Mouse (Mus musculus): ENCODE measurements around the gene Eef1a1.

Eef1a1 gene

DNA sequence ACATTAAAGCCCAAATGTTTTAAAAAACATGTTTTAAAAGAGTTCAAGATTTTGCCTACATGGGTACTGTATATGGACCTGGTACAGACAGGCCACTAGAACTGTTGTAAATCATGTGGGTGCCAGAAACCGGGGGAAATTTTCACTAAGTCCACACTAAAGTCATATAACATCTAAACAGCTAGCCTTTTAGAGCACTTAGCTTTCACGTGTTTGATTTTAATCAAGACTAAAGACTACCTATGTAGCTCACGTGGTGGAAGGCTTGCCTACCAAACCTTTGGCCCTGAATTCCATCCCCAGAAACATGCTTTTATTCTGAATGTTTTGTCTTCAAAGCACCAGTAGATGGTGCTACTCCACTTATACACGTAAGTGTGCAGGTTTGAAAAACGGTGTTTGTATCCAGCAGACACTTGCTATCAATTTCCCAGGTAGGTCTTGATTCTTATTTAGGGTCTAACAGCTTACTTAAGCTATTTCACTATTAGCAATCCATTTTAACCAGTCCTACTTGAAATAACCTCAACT lies 11.9 kb downstream of the Eef1a1 start:
- peak; percentile 73 for DNase-seq (ENCODE audit: extremely low read depth, low read depth)

DNA sequence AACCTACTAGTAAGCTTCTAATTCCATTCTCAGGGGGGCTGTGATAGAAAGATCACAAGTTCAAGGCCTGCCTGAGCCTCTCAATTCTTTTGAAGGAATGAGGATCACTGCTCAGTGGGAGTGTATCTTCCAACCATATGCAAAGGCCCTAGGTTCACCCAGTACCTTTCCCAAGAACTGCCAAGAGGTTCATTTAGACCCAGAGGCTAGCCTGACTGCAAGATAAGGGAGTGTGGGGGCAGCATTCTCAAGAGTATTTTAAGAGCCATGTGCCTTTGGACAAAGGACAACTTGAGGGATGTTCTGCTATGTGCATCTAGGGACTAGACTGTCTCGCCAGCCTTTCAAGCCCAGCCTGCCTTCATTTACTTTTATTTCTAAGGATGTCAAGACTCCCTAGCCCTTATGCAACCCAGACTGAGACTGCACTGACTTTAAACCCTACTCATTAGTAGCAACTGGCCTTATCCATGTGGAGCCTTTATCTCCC lies 12.4 kb downstream of the Eef1a1 start:
- DNase-seq (ENCODE audit: extremely low read depth, low read depth) = peak; percentile 68

DNA sequence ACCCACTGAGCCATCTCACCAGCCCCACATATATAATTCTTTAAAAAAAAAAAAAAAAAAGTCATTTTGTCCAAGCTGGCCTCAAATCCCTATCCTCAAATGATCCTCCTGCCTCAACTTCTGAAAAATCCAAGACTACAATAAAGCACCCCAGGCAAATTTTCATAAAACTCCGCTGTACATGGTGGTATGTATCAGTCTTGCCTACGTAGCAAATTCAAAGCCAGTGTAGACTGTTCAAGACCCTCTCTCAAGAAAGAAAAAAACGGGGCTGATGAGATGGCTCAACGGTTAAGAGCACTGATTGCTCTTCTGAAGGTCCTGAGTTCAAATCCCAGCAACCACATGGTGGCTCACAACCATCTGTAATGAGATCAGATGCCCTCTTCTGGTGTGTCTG lies 13.1 kb downstream of the Eef1a1 start:
- DNase-seq (ENCODE audit: extremely low read depth, low read depth) = no peak

DNA sequence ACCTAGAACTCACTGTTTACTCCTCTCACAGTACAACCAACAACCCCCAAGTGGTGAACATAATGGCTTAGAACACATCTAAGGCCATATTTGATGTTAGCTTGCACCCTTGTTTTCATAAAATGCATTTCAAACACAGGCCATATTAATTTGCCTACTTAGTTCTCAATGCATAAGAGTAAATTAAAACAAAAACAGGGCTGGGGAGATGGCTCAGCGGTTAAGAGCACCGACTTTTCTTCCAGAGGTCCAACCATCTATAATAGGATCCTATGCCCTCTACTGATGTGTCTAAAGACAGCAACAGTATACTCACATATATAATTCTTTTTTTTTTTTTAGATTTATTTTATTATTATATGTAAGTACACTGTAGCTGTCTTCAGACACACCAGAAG lies 13.6 kb downstream of the Eef1a1 start:
- no peak for DNase-seq (ENCODE audit: extremely low read depth, low read depth)

DNA sequence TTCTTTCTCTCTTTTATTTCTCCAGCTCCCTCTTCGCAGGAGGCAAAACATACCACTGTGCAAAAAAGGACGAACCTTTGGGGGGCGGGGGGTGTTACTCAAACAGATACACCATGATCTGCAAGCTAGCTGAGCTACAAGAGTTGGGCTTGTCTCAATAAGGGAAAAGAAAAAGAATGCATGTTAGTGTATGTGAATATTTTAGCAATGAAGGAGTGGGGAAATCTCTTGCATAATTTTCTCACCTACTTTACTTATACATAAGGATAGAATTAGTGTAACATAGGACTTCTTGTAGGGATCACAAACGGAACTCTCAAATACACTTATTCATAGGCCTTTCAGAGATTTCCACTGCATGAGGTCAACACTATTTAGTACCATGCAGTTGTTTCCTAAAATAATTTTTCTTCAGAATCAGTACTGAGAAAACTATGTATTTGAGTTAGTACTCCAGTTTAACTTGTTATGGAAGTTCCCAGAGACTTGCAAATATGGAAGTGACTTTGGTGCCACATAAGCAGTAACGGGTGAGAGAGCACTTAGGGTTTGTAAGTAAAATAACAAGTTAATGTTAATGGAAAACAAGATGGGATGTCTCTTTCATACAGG lies 14.1 kb downstream of the Eef1a1 start:
- DNase-seq (ENCODE audit: extremely low read depth, low read depth) = no peak

DNA sequence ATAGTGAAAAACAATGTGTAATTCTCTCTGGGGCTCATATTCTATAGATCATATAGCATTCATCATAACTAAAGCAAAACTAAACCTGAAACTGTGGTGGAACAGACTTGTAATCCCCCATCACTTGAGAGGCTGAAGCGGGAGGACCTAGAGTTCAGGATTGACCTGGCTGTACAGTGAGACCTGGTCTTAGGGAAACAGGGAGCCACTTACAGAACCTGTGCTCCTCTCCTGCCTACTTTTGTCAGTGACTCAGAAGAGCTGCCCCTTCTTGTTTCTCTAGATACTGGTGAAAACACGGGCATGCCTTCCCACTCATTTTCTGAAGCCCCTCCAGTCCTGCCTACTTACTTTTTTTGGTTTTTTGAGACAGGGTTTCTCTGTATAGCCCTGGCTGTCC lies 14.7 kb downstream of the Eef1a1 start:
- DNase-seq (ENCODE audit: extremely low read depth, low read depth) = no peak

DNA sequence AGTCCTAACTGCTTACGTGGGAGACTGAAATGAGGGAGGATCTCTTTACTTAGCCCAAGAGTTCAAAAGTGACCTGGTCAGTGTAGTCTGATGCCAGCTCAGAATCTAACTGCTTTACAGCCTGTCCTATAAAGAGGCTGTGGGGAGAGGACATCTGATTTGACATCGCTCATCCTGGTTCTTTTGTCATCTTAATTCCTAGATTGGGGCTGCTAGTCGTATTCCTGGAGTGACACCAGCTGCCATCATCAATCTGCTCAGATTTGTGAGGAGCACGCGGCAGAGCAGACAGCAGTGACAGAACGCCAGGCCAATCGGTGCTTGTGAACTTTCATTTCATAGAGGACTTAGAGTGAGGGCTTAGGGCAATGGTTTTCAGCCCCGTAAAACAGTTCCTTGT lies 15.4 kb downstream of the Eef1a1 start:
- no peak for DNase-seq (ENCODE audit: extremely low read depth, low read depth)

DNA sequence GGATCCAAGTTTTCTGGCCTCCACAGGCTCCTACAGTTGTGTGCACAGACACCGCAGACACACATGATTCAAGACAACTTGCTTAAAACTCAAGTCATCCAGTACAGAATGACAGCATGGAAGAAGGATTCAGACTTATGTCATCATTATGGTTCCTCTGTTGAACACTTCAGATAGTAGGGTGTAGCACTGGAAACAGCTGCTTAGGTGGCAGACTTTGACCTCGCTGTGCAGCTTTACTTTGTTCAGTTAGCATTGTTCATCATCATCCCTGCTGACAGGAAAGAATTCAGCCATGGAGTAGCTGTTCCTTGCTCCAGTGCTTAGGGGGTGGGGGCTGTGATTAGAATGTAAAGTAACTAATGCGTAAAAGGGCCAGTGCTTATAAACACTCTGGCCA lies 23.2 kb downstream of the Eef1a1 start:
- no peak for DNase-seq (ENCODE audit: extremely low read depth, low read depth)

DNA sequence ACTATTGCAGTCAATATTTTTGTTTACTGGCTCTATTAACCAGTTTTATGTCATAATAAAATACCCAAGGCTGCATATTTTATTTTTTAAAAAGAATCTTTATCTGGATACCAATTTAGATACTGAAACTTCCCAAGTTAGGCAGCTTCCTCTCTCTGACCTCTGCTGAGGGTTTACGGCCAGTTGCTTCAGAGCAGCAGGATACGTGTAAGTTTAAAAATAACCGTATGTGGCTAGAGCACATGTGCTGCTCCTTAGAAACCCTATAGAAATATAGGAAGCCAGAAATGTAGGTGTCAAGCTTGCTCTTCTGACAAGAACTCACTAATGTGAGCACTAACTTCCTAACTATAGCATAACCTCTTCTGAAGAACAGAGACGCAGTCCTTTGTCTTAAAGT lies 25.6 kb downstream of the Eef1a1 start:
- DNase-seq (ENCODE audit: extremely low read depth, low read depth) = no peak

DNA sequence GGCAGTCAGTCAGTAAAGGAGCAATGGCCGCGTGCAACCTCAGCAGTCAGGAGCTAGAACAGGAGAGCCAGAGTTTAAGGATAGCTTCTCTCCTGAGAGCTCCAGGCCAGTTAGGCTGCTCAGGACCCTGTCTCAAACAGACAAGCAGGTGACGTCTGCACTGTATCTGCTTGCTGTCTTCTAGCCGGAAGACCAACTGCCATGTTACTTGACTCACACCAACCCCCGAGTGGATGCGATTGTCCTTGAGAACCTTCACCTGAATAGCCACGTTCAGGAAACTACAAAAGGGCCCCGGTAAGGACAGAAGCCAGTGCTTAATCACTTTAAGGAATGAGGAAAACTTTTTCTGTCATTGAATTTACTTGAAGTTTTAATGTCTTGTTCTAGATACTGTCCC lies 31.9 kb downstream of the Eef1a1 start:
- no peak for DNase-seq (ENCODE audit: extremely low read depth, low read depth)

DNA sequence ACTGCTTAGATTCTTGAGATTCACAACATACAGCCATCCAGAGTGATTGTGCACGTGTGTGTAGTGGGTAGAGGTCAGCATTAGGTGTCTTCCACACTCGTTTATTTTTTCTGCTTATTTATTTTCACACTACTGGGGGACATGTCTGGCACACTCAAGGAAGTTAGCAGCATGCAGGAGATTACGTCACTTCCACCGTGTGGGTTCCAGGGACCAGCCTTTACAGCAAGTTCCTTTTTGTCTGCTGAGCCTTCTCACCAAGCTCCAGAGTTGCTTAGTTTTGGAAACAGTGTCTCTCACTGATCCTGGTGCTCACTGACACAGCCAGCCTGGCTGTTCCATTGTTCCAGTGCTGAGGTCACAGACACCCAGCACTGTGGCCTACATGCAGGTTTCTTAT lies 37.6 kb downstream of the Eef1a1 start:
- DNase-seq (ENCODE audit: extremely low read depth, low read depth) = no peak

DNA sequence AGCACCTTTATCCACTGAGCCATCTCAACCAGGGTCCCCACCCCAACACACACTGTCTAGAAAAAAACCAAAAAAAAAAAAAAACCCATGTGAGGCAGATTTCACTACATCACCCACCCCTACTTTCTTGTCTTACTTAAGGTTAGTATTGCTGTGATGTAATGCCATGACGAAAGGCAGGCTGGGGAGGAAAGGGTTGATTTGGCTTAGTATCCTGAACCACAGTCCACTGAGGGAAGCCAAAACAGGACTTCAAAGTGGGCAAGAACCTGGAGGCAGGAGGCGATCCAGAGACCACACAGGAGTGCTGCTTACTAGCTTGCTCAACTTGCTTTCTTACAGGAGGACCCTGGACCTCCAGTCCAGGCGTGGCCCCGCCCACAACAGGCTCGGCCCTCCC lies 38.5 kb downstream of the Eef1a1 start:
- DNase-seq (ENCODE audit: extremely low read depth, low read depth) = no peak

DNA sequence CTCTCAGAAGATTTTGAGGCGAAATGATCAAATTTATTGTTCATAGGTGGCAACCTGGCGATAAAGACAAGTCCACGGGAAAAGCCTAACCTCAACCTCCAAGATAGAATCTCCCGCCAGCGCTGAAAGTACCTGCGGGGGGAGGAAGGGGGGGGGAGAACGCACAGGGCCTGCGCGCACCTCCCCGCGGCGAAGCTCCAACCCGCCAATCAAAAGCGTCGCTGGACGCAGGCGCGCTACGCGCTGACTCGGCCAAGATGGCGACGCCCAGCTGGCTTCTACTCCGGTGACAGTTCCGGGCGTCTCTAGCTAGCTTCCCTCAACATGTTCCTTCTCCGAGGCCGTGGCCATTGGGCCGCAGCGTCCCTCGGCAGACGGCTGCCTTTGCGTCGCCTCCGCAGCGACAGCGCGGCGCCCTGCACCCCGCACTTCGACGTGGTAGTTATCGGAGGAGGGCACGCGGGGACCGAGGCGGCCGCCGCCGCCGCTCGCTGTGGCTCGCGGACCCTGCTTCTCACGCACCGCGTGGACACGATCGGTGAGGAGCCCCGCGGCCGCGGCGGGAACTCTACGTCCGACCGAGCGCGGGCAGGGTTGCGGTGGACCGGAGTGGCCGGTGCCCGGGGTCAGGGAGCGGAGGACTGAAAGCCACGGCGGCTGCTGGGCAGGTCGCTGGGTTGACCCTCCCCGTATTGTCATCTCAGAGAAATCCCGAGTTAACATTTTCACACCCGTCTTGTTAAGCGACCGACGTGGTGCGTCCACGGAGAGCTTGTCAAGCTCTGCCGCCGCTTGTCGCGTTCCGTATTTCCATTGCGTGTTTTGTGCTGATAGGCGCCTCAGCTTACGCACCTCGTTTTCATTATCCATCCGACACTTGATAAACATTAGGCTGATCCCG lies 40.7 kb downstream of the Eef1a1 start, which contains the start of the genes Mto1 and Gm17324:
Gene Mto1, plus strand, starts transcription at position 236 of the 901 bp plus-strand sequence.
Gene Gm17324, minus strand, starts transcription at position 814 of the 901 bp plus-strand sequence.
- DNase-seq (ENCODE audit: extremely low read depth, low read depth) = peak; percentile 72

DNA sequence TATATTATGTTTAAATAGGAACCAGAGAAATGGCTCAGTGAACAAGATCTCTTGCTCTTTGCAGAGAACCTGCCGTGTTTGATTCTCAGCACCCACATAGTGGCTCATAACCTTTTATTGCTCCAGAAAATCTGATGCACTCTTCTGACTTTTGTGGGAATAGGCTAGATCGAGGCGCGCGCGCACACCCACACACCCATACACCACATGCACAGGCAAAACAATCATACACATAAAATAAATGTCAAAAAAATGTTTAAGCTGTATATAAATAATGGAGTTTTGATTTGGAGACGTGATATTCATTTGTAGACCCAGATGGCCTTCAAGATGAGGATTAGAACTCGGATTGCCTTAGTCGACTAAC lies 41.4 kb downstream of the Eef1a1 start:
- DNase-seq (ENCODE audit: extremely low read depth, low read depth) = no peak

DNA sequence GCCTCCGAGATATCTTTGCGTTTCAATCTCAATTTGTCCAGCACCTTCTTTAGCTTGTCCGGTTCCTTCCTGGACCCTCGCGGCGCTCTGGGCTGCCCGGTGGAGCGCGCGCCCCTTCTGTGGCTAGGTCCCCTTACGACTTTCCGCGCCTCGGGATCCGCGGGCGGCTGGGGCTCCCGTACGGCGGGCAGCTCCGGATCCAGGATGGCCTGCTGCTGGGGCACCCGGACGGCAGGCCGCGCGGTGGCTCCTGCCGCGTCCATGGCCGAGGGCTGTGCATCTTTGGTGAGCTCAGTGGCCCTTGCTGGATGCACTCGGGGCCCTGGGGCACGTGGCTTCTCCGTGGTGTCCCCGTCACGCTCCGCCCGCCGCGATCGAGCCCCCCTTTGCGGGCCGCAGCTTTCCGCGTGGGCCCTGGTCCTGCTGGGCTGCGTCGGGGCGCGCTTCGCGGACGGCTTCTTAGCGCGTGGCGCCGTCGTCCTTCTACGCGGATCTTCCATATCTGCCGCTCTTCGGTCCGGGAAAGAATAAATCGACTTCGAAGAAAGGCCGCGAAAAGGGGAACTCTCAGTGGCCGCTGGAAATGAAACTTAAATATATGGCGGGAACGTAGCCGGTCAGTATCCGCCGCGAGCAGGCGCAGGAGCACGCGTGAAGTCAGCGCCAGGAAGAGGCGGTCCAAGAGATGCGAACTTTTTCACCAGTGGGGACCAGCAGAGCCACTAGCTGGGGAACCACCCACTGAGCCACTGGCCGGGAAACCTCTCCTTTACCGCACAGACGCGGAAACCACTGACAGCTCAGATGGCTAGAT lies 46.2 kb downstream of the Eef1a1 start, which contains the start of gene Cgas:
Gene Cgas, minus strand, starts transcription at position 659 of the 814 bp plus-strand sequence.
- DNase-seq (ENCODE audit: extremely low read depth, low read depth) = peak; percentile 76

DNA sequence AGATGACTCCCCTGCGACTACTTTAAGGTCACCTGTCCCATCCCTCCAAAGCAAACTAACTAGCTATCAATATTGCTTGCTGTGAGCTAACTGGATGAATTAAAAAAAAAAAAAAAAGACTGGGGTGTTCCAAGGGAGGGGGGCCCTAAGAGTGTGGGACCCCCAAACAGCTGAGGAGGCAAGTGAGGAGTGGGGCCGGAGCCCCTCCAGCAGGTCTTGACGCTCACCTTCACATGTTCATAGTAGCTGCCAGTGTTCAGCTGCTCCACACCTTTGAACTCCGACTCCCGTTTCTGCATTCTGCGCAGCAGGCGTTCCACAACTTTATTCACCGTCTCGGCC lies 46.7 kb downstream of the Eef1a1 start:
- DNase-seq (ENCODE audit: extremely low read depth, low read depth) = no peak

DNA sequence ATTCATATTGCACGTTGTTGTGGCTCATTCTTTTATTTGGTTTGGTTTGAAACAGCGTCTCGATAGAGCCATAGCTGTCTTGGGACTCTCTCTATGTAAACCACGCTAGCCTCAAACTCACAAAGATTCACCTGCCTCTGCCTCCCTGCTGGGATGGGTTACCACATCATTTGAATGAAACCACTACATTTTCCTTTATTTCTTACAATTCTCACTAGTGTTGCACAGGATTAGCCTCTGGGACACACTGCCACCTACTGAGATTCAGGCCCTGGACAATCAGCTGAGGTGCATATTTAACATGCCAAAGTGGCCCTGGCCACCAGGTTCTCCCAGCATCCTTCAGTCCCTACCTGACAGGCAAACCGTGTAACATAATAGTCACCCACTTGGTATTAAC lies 49.5 kb downstream of the Eef1a1 start:
- no peak for DNase-seq (ENCODE audit: extremely low read depth, low read depth)

DNA sequence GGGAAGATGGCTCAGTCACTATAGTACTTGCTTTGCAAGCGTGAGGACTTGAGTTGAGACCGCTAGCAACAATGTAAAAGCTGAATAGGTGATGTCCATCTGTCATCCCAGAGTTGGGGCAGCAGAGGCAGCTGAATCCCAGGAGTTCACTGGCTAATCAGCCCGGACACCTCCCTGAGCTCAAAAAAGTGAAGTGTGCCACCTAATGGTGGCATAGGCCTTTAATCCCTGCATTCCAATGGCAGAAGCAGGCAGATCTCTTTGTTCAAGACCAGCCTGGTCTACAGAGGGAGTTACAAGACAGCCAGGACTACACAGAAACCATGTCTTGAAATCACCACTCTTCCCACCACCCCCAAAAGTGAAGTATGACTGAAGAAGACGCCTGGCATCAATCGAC lies 56.5 kb downstream of the Eef1a1 start:
- no peak for DNase-seq (ENCODE audit: extremely low read depth, low read depth)

DNA sequence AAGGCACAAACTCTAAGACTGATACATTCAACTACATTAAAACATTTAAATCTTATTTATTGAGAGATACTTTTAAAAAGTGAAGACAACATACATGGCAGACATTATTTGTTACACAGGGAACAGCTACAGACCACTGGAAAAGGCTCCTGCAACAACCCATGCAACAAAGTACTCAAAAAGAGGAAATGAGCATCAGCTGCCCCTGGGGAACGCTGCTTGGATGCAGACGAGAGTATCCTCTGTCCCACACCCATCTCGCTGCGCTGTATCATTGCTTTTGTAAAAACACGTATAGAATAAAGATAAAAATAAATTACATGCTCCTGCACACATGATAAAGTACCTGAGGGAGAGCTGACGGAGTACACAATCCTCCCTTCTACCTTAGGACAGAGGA lies 58.5 kb downstream of the Eef1a1 start:
- no peak for DNase-seq (ENCODE audit: extremely low read depth, low read depth)

DNA sequence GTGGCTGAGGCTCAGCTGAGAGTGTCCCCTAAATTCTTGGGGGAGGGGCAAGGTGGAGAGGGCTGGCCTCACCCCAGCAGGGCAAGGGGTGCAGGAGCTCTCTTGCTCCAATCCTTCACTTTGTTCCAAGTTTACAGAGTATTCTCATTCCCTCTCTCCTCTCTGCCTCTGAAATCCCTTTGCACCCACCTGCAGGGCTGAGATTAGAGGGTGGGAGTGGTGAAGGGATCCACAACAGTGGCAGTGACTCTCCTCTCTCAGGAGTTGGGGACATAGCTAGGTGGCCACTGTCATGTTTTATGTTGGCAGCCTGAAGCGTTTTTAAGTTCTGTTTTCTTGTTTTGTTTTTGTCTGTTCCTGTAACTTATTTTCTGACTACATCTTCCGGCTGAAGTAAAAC lies 59.4 kb downstream of the Eef1a1 start:
- DNase-seq (ENCODE audit: extremely low read depth, low read depth) = no peak

DNA sequence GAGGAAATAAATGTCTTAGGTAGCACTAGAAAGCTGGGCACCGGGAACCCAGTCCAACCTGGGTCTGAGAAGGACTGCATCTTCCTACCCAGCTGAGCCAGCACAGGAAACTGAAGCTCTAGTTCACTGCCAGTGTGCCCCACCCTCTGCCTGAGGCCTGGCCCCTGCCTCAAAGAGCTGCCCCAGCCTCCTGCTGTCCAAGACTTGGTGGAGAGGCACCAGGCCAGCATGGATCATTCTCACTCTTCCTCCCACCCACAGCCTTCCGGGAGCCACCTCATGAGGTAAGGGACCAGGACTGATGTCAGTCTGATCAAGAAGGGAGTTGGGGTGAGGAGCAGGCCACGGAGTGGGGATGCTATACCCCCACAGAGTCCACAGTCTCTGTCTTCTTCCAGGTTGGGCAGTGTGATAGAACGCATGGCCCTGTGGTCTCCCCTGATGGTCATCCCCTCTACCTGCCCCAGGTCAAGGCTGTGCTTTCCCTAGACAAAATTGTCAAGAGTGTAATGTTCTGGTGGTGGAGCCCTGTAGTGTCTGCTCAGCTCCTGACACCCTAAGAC lies 60.0 kb downstream of the Eef1a1 start:
- no peak for DNase-seq (ENCODE audit: extremely low read depth, low read depth)

All from MEL-GATA-1-ER (cell line).